Mouse (Mus musculus) cerebellum, postnatal 14 days (tissue): ENCODE results near the gene Zfp607a.
"Not testable (repeated sequence)": the region's sequence is repeated elsewhere in the genome, so short reads cannot be mapped to it uniquely, and the experiment has no call there.

Experiments used
- DNase-seq, 2 experiments: peaks; one replicate each; pipeline ENCODE4 v3.0.0; 2021; ENCODE audit warnings: mixed read lengths in 2 of 2

Gene Zfp607a

DNA sequence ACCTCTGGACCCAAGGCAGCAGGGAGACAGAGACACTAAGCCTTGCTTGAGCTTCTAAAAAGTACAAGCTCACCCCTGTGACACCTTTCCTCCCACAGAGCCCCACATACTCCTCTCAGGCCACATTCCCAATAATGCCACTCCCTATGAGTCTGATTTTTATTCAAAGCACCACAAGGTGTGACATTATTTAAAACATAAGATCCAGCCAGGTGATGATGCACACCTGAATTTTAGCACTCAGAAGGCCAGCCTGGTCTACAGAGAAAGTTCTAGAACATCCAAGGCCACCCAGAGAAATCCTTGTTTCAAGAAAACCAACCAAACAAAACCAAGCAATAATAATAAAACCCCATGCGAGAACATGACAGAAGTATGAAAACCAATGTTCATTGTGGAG lies at the start of gene Zfp607a:
Zfp607a (plus strand) TSS at position 301 of the 400 bp plus-strand sequence.
- DNase-seq, result no peak

- DNase-seq, result no peak
These were observed 38.7 kb upstream of the Zfp607a start for GRCm38 (mm10) chr7:27818526-27819110.

DNA sequence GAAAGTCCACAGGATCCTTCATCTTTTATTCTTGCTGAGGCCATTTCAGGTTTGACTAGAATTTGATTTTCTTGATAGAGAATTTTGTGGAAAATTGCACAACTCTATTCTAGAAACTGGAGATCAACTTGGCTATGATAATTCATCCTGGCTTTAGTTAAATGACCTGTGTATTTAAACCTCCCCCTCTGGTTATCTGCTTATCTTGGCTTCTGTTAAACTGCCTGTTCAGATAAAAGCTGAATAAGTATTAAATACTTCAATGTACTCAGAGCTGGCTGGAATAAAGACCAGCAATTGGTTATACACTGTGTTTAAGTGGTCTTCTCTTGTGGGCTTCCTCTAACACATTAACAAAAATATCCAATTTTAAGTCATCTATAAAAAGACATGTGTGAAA lies 34.7 kb upstream of the Zfp607a start:
- DNase-seq, result no peak

GRCm38 (mm10) chr7:27834131-27834530 lies 23.2 kb upstream of the Zfp607a start:
- DNase-seq, result no peak

- peak; percentile 22 to 29 for DNase-seq
These were observed 19.4 kb upstream of the Zfp607a start for GRCm38 (mm10) chr7:27837896-27838295.

DNA sequence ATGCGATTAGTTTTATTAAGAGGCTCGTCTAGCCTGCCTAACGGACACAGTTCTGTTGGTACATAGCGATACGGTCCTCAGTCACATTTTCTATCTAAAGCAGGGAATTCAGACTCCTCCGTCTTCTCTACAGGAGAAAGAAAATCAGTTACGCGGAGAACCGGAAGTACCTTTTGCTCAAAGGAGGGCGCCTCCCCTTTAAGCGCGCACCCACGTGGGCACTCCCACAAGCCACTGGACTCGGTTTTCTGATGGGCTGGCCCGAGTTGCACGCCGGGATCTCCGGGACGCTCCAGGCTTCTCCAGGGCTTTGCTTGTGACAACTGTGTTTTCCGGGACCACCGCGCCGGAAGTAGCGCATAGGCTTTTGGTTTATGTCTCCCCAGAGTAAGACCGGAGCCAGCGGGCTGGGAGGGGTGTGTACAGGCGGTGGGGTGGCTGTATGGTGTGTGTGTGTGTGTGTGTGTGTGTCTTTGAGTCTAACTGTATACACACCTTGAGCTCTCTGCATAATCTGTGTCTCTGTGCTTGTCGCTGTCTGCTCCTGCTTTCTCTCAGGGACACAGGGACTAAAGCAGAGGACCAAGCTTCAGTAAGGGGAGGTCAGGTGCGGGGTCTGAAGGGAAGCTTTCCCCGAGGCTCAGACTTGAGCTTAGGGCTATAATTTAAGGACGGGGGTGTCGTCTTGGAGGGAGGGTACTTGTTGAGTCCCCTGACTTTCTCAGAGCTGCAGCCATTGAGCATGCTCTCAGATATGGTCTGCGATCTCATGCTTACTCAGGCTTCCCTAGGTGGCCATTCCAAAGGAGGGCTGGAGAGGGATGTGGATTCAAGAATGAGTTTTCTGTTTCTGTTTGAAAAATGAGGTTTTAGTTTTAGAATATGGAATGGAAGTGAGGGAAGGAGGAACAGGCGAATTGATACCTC lies 18.7 kb upstream of the Zfp607a start, which contains the start of gene Zfp59:
Zfp59 (plus strand) TSS at position 285 of the 927 bp plus-strand sequence.
- peak; percentile 88 to 89 for DNase-seq

GRCm38 (mm10) chr7:27839596-27839995 lies 17.7 kb upstream of the Zfp607a start:
- DNase-seq, result no peak

DNA sequence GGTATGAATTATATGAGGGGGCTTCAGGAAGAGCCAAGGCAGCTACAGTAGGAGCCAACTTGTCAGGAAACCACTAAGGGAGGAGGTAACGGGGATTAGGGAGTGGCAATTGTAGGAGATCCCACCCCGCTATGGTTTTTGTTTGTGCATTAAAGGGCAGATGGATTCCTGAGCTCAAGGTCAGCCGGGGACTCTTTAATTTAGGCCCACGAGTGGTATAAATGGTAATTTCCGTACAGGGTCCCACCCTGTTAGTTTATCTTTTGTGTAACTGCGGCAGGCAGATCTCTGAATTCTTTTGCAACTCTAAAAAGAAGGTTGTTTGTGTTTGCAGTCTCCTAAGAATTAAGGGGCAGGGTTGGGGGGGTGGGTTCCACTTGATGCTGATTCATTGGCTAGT lies 17.2 kb upstream of the Zfp607a start:
- DNase-seq, result no peak

GRCm38 (mm10) chr7:27859301-27860251 lies 2.2 kb downstream of the Zfp607a start:
- peak; percentile 51 to 63 for DNase-seq

GRCm38 (mm10) chr7:27860396-27861235 lies 3.3 kb downstream of the Zfp607a start:
- DNase-seq, result peak; percentile 39 to 47

DNA sequence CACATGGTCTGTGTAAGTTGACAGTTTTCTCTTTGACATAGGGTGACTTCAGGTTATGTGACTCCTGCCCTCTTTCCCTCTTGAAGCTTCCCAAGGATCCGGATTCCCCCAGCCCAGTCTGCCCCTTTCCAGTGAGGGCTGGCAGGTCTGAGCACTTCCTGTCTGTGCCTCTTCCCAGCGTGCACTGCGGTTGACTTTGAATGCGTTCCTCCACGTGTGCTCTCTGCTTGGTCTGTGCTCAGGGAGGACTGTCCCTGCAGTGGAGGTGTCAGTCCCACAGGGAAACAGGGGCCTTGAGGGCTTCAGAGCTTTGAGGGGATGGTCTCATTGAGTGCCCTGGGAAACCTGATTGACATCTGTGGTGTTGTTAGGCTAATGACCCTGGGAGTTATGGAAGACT lies 5.3 kb downstream of the Zfp607a start:
- not testable (repeated sequence) for DNase-seq

GRCm38 (mm10) chr7:27881721-27882120 lies 24.4 kb downstream of the Zfp607a start:
- no peak for DNase-seq

DNA sequence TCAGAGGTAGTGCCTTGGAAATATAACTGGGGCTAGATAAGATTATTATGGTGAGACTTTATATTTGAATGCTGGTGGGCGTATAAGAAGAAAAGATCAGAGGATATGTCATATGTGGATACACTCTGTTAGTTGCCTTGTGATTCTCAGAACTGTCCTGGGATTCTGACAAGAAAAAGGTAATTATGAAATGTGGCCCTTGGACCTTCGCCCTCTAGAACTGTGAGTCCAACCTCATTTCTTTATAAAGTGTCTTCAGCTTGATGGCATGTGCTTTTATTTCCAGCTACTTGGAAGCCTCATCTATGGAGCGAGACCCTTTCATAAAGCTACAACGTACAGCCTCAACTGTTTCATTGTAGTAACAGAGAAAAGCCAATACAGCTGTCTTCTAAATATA lies 43.3 kb downstream of the Zfp607a start:
- DNase-seq, result no peak

DNA sequence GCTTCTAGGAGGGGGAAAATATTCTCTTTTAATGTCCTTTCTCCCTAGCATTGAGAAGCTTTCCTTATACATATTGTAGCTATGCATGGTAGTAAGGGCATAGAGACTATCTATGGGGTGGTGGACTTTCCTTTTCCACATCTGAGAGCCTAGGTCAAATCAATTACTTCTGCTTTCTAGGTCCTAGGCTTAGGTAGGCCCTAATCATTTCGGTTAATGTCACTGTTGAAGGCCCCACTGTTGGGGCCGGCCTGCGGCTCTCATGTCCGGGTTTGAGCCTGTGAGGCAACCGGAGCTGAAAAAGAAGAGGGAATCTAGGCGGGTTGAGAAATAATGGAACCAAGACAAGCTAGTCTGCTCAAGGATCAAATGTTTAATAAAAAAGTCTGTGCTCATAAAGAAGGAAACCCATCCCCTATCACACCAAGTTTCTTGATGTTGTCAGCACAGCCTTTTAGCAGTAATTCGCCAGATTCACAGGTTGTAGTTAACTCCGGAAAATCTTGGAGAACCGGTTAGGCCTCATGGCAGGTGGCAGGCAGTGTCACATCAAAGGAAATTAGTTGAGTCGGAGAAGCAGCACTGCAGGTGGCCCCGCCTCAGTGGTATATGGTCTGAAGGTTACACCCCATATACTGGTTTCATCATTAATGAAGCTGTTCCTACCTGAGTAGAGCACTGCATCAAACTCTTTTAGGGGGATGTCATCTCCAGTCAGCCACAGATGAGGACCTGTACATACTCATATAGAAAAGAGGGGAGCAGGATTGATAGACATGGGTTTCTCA lies 47.9 kb downstream of the Zfp607a start:
- DNase-seq, result no peak

DNA sequence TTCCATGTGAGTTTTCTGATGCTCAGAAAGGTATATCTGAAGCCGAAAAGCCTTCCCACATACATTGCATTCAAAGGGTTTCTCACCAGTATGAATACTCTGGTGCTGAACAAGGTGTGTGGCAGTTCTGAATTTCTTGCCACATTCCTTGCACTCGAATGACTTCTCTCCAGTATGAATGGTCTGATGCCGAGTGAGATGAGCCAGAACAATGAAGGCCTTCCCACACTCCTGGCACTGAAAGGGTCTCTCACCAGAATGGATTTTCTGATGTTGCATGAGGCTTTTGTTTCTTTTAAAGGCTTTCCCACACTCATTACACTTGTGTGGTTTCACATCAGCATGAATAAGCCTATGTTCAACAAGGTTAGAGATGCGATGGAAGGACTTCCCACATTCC lies 53.6 kb downstream of the Zfp607a start:
- DNase-seq, result not testable (repeated sequence)

GRCm38 (mm10) chr7:27927041-27927440 lies 69.7 kb downstream of the Zfp607a start:
- not testable (repeated sequence) for DNase-seq

- peak; percentile 71 to 76 for DNase-seq
These were observed 71.7 kb downstream of the Zfp607a start, which contains the start of gene Zfp974 for GRCm38 (mm10) chr7:27928818-27929695. Gene Zfp974, minus strand, starts transcription at chr7:27929460.
